Mouse (Mus musculus): Measurements from ENCODE around the gene Ggnbp2.
"Not testable (repeated sequence)": the region's sequence is repeated elsewhere in the genome, so short reads cannot be mapped to it uniquely, and the experiment has no call there.

Gene Ggnbp2

GRCm38 (mm10) chr11:84879007-84879771 lies 8.6 kb upstream of the Ggnbp2 start:
- DNase-seq: no peak

- DNase-seq: not testable (repeated sequence)
These were observed 5.4 kb upstream of the Ggnbp2 start for GRCm38 (mm10) chr11:84876020-84876419.

DNA sequence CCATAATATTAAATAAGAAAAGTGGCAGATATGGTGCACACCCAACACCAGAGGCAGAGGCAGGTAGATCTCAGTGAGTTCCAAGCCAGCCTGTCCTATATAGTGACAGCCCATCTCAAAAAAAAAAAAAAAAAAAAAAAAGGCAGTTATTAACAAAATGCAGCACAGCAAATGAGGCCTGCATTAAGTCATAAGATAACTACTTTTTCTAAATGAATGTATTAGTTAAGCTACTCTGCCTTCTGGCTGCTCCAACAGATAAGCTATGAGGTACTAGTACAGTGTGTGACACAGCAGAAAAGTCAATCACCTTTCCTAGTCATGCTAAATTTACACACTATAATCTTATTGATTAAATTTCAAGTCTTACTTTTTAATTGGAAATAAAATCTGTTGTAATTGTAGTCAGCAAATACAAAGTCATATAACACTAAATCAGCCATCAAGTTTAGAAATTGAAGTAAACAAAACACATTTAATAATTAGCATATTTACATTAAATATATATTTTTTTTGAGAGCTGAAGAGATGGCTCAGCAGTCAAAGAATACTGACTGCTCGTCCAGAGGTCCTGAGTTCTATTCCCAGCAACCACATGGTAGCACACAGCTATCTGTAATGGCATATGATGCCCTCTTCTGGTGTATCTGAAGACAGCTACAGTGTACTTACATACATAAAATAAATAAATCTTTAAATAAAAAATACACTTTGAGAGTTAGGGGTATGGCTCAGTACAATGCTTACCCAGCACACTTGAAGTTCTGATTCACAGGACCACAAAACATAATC lies 2.6 kb upstream of the Ggnbp2 start:
- DNase-seq: no peak

DNA sequence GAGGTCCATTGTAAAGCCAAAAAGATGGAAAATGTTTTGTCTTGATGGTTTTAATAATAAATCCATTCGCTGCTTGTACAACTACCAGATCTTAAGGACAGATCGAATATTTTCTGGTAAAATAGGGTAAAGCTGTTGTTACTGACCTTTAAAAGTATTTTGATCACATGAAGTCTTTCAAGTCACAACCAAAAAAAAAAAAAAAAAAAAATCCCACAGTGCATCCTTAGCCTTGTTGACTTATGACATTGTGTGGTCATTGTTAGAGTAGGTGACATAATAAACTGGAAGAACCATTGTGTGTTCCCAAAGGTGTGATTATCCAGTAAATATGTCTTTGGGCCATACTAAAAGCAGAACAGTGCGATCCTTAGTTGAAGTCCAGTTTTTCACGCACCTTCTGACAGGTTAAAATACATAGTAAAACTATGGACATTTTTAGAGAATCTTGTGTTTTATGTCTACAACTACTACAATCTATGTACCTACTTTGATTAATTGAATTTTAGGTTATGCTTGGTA lies 992 bp upstream of the Ggnbp2 start:
- DNase-seq: no peak

DNA sequence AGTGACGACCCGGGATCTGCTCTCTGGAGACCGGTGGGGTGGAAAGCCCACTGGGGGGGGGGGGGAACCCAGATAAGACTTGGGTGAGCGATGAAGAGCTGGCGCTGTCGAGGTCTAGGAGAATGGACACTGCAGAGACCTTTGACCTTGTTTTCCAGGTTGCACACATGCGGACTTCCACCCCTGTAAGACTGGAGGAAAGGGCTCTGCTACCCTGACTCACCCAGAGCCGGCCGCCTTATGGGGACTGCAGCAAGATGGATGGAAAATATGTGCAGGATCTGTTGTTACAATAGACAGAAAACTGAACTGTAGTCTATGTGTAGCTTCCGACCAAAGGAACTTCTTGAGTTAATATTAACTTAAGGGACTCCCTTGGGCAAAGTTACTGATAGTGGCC lies 429 bp upstream of the Ggnbp2 start:
- DNase-seq: no peak

DNA sequence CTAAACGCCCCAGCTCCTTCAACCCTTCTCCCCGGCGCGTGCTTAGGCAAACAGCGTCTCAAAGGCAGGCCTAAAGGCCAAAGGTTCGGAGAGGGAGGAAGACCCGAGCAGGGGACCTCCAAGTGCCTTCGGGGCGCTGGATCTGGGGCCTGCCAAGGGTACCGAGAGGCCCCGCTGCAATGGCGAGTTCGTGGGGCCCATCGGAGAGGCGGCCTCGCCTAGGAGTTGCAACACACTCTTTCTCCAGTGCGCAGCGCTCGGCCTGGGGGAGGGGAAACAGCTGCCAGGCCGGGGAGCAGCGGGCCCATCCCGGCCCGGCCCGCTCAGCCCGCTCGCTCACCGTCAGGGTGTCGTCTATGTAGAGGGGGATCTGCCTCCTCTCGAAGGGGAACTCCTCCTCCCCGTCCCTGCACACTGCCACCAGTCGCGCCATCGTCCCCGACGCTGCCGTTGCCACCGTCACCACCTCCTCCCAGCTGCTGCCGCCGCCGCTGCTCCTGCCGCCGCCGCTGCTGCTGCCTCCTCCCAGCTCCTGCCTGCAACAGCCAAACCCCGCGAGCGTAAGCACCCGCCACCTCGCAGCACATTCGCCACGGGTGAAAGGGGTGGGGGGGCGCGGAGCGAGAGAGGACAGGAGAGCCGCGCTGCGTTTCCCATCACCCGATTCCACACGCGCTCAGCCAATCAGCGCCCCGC lies 932 bp downstream of the Ggnbp2 start:
- peak; percentile 95 to 96 for DNase-seq

- peak; percentile 19 to 22 for DNase-seq
These were observed 1.8 kb downstream of the Ggnbp2 start for GRCm38 (mm10) chr11:84868786-84869259.

- no peak for DNase-seq
These were observed 3.0 kb downstream of the Ggnbp2 start for GRCm38 (mm10) chr11:84867586-84867985.

GRCm38 (mm10) chr11:84865268-84865667 lies 5.3 kb downstream of the Ggnbp2 start:
- DNase-seq: no peak

DNA sequence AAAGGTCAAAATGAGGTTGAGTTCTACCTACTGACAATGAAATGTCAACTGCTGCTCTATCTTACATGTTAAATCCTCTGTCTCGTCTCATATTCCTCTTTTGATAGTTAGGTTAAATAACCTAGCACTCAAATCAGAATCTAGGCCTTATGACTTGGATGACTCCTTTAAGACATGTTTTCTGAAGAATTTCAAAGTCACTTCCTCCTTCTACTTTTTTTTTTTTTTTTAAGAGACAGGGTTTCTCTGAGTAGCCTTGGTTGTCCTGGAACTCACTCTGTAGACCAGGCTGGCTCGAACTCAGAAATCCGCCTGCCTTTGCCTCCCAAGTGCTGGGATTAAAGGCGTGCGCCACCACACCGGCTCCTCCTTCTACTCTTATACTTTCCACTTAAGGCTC lies 15.3 kb downstream of the Ggnbp2 start:
- DNase-seq: no peak

GRCm38 (mm10) chr11:84847475-84848090 lies 23.0 kb downstream of the Ggnbp2 start:
- no peak for DNase-seq

- DNase-seq: no peak
These were observed 23.7 kb downstream of the Ggnbp2 start for GRCm38 (mm10) chr11:84846741-84847474.

GRCm38 (mm10) chr11:84839330-84839729 lies 31.3 kb downstream of the Ggnbp2 start:
- peak in 1 of 2 experiments; percentile 11 for DNase-seq

DNA sequence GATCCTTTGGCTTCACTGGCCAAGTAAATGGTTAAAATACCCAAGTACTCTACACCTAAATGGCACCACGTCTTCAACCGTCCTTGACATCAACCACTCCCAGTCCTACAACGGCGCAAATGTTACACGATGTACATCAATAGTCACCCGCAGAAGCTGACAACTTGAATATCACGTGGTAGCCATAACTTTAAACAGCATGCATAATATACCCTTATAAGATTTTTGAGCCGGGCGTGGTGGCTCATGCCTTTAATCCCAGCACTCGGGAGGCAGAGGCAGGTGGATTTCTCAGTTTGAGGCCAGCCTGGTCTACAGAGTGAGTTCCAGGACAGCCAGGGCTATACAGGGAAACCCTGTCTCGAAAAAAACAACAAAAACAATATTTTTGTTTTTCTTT lies 41.1 kb downstream of the Ggnbp2 start:
- not testable (repeated sequence) for DNase-seq

DNA sequence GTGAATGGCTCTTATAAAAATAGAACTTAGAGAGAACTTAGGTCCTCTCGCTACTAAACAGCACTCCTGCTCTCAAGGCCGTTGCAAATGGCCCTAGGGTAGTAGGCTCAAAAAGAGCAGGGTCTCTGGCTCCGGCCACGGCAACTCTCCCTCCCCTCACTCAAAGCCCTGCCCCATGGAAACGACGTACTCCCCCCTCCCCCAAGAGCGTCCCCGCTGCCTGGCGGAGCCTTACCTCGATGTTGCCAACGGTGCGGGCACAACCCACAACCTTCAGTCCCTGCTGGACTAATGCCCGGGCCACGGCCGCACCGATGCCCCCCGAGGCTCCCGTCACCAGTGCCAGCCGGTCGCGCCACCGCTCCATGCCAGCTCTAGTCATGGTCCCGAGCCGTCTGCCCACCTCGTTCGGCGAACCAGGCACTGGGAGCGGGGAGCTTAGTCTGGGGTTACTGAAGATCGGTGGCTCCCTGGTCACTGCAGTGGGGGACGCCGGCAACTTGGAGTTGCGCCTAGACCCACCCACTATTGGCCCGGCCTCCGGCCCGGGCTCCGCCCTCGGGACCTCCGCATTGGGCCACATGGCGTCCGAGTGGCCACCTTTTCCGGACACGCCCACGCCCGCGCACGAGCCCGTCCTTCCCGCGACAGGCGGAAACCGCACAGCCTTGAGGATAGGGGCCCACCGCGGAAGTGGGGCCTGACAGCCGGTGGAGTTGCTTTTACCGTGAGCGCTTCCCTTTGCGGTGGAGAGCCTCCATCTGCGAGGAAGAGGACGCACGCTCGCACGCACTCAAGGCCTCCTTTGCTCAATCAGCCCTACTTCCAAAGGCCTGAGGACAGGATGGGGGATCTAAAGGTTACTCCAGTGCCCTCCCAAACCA lies 41.9 kb downstream of the Ggnbp2 start, which contains the start of gene Dhrs11:
Dhrs11 (minus strand) TSS at position 479 of the 884 bp plus-strand sequence.
- peak; percentile 87 for DNase-seq

DNA sequence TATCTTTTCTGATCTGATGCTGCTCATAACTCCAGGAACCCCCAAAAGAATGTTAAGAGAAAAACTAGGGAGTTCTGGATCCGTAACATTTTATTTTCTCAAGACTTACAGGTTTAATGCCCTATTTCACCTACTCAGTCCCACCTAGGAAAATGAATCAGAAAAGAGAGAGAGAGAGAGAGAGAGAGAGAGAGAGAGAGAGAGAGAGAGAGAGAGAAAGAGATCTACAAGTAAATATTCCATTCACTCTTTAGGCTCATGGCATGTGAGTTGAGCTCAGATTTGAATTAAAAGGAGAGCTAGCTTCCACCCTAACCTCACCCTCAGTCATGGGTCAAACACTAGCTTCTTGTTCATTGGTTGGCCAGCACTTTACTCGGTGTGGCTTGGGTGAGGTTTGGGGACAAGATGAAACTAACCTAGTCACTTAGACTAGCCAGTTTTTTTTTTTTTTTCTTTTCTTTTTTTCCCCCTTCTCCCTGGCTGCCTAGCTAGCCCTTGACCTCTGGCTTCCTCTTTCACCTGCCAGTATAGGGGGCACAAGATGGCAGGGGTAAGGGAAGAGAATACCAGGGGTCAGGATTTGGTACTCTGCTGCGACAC lies 42.6 kb downstream of the Ggnbp2 start:
- peak in 1 of 2 experiments; percentile 10 for DNase-seq

DNA sequence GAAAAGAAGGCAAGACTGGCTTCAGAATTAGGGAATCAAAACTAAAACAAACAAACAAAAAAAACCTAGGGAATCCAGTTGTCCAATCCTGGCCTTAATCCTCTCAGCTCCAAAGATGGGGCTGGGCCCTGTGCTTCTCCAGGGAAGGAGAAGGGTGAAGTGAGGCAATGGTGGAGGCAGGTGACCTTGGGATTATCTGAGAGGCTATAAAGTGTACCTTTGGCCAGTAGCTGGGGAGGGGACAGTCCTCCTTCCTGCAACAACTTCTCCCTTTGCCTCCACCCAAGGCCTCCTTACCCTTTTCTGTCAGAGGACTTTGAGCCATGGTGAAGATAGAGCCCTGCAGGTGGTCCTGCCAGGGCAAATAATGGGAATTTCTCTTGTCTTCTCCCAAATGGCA lies 43.1 kb downstream of the Ggnbp2 start:
- no peak for DNase-seq

- DNase-seq: no peak
These were observed 44.4 kb downstream of the Ggnbp2 start for GRCm38 (mm10) chr11:84826185-84826584.

GRCm38 (mm10) chr11:84825261-84825807 lies 45.3 kb downstream of the Ggnbp2 start:
- no peak for DNase-seq

DNA sequence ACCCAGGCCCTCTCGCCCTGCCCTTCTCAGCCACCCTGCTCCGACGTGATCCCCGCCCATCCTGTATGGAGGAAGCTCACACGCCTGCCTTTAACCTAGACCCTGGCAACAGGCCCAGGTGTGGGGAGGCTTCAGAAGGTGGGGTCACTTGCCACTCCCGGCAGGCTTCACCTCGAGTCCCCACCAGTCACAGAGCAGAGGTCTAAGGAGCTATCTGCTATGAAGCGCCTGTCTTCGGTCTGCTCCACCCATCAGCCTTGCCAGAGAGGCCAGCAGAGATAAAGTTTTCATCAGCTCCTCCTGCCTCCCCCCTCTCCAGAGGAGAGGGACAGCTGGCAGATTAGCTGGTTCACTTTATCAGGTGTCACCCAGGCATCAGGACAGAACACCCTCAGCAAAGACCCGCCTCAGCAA lies 47.1 kb downstream of the Ggnbp2 start:
- DNase-seq: no peak

Data from B cell, adult 2 months (primary cell).